Mouse (Mus musculus): Measurements from ENCODE around the gene Gabrg1. TPM values are rescaled to one million over a fixed set of nuclear protein-coding genes. Genes with fewer than 3 reads are reported as not detected.

Gabrg1 gene
- total RNA-seq (2017), result not detected in 2 replicates

GRCm38 (mm10) chr5:70842192-70843095, at the start of gene Gabrg1:
TSS of gene Gabrg1 (minus strand) at chr5:70842617.
- no peak for ATAC-seq (replicated peaks; ENCODE audit: low read depth, poor library complexity, severe bottlenecking)

- no peak for ATAC-seq (replicated peaks; ENCODE audit: low read depth, poor library complexity, severe bottlenecking)
Observed at GRCm38 (mm10) chr5:70884026-70884425, 41.6 kb upstream of the Gabrg1 start.

DNA sequence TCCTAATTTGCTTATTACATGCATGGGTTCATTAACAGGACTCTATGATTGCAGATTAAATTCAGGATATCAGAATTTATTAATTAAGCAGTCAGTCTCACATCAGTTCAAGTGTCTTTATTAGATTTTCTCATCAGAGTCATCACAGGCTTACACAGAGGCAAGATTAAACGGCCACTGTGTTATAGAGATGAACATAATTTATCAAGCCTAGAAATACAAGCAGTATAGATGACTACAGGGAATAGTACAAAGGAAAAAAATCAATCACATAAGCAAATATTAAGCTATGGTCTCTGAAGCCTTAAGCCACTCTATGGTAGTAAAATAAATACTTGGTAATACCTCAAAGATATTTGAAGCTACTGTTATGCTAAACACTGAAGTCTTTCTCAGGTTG, 27.7 kb upstream of the Gabrg1 start:
- no peak for ATAC-seq (replicated peaks; ENCODE audit: low read depth, poor library complexity, severe bottlenecking)

- ATAC-seq (replicated peaks; ENCODE audit: low read depth, poor library complexity, severe bottlenecking), result no peak
Observed at GRCm38 (mm10) chr5:70843096-70843734, 798 bp upstream of the Gabrg1 start.

GRCm38 (mm10) chr5:70818681-70819080, 23.7 kb downstream of the Gabrg1 start:
- no peak for ATAC-seq (replicated peaks; ENCODE audit: low read depth, poor library complexity, severe bottlenecking)

GRCm38 (mm10) chr5:70736156-70736555, 106.3 kb downstream of the Gabrg1 start:
- no peak for ATAC-seq (replicated peaks; ENCODE audit: low read depth, poor library complexity, severe bottlenecking)

GRCm38 (mm10) chr5:70704361-70704760, 138.1 kb downstream of the Gabrg1 start:
- no peak for ATAC-seq (replicated peaks; ENCODE audit: low read depth, poor library complexity, severe bottlenecking)
